Mouse (Mus musculus): ENCODE data around the gene Synrg. TPM values are rescaled to one million over a fixed set of nuclear protein-coding genes. Genes with fewer than 3 reads are reported as not detected.

Synrg gene
- polyA plus RNA-seq, 1 experiment from 2014 or later: 7.2 TPM

GRCm38 (mm10) chr11:83976236-83976977, 12.2 kb downstream of the Synrg start:
- Histone ChIP-seq H3K36me3 (ENCODE audit: control insufficient read depth, insufficient read depth, low read length) (peaks cover 19% of the 10 kb centered on the region), H3K4me2 (replicated peaks; ENCODE audit: low read depth) (no peak overlapping the region), H3K4me3 (ENCODE audit: low read depth, low read length) (no peak overlapping the region), H3K9ac (ENCODE audit: low read length) (no peak overlapping the region), H3K9me3 (ENCODE audit: control insufficient read depth, low read length) (no peaks in the 10 kb centered on the region), H3K27ac (replicated peaks) (no peak overlapping the region), H3K27me3 (ENCODE audit: control insufficient read depth, insufficient read depth, low read length) (no peaks in the 10 kb centered on the region), H3K4me1 (replicated peaks; ENCODE audit: control insufficient read depth, insufficient read depth) (no peaks in the 10 kb centered on the region)
- ATAC-seq (ENCODE audit: low FRiP score, low TSS enrichment) (no peak), DNase-seq (ENCODE audit: low spot score) (no peak)
- WGBS: 90% methylated on average over 13 of the region's 13 CpGs
- TF ChIP-seq EP300 (optimal IDR thresholded peaks at IDR 0.05): no peak
- TF ChIP-seq CTCF (IDR thresholded peaks at IDR 0.05; ENCODE audit: low read depth): no peak

- H3K27me3 ChIP-seq (ENCODE audit: control insufficient read depth, insufficient read depth, low read length): no peaks in the 10 kb centered on the region
- ATAC-seq (ENCODE audit: low FRiP score, low TSS enrichment) (no peak), DNase-seq (ENCODE audit: low spot score) (no peak)
- TF ChIP-seq EP300 (optimal IDR thresholded peaks at IDR 0.05): no peak
- TF ChIP-seq CTCF (IDR thresholded peaks at IDR 0.05; ENCODE audit: low read depth): no peak
- WGBS: 86% methylated on average over 2 of the region's 2 CpGs
- H3K9ac ChIP-seq (ENCODE audit: low read length): no peak overlapping the region
- H3K4me3 ChIP-seq (ENCODE audit: low read depth, low read length): no peak overlapping the region
- H3K4me1 ChIP-seq (replicated peaks; ENCODE audit: control insufficient read depth, insufficient read depth): no peaks in the 10 kb centered on the region
- no peak overlapping the region for H3K27ac ChIP-seq (replicated peaks)
- no peaks in the 10 kb centered on the region for H3K9me3 ChIP-seq (ENCODE audit: control insufficient read depth, low read length)
- H3K4me2 ChIP-seq (replicated peaks; ENCODE audit: low read depth): no peak overlapping the region
- H3K36me3 ChIP-seq (ENCODE audit: control insufficient read depth, insufficient read depth, low read length): peaks cover 22% of the 10 kb centered on the region
These were observed 13.6 kb downstream of the Synrg start for GRCm38 (mm10) chr11:83977810-83978209.

- TF ChIP-seq CTCF (IDR thresholded peaks at IDR 0.05; ENCODE audit: low read depth) (no peak), EP300 (optimal IDR thresholded peaks at IDR 0.05) (no peak)
- no peak for ATAC-seq (ENCODE audit: low FRiP score, low TSS enrichment)
- Histone ChIP-seq H3K9ac (ENCODE audit: low read length) (no peak overlapping the region), H3K27ac (replicated peaks) (no peak overlapping the region), H3K4me2 (replicated peaks; ENCODE audit: low read depth) (no peak overlapping the region), H3K36me3 (ENCODE audit: control insufficient read depth, insufficient read depth, low read length) (peaks cover 23% of the 10 kb centered on the region; the same call in 1 of the 2 replicates), H3K27me3 (ENCODE audit: control insufficient read depth, insufficient read depth, low read length) (no peaks in the 10 kb centered on the region), H3K4me1 (replicated peaks; ENCODE audit: control insufficient read depth, insufficient read depth) (no peaks in the 10 kb centered on the region), H3K9me3 (ENCODE audit: control insufficient read depth, low read length) (no peaks in the 10 kb centered on the region), H3K4me3 (ENCODE audit: low read depth, low read length) (no peak overlapping the region)
- WGBS: 91% methylated on average over 6 of the region's 6 CpGs
- no peak for DNase-seq (ENCODE audit: low spot score)
These were observed 15.8 kb downstream of the Synrg start for GRCm38 (mm10) chr11:83979992-83980391.

- no peak overlapping the region for H3K9ac ChIP-seq (ENCODE audit: low read length)
- H3K4me2 ChIP-seq (replicated peaks; ENCODE audit: low read depth): no peak overlapping the region
- no peaks in the 10 kb centered on the region for H3K27me3 ChIP-seq (ENCODE audit: control insufficient read depth, insufficient read depth, low read length)
- 85% methylated on average over 10 of the region's 10 CpGs for WGBS
- no peak overlapping the region for H3K4me3 ChIP-seq (ENCODE audit: low read depth, low read length)
- DNase-seq (ENCODE audit: low spot score) (no peak), ATAC-seq (ENCODE audit: low FRiP score, low TSS enrichment) (no peak)
- H3K4me1 ChIP-seq (replicated peaks; ENCODE audit: control insufficient read depth, insufficient read depth): no peaks in the 10 kb centered on the region
- no peak overlapping the region for H3K27ac ChIP-seq (replicated peaks)
- H3K9me3 ChIP-seq (ENCODE audit: control insufficient read depth, low read length): no peaks in the 10 kb centered on the region
- peaks cover 23% of the 10 kb centered on the region; the same call in 1 of the 2 replicates for H3K36me3 ChIP-seq (ENCODE audit: control insufficient read depth, insufficient read depth, low read length)
- no peak for TF ChIP-seq CTCF (IDR thresholded peaks at IDR 0.05; ENCODE audit: low read depth)
These were observed 17.1 kb downstream of the Synrg start for GRCm38 (mm10) chr11:83981338-83981737.

- ATAC-seq (ENCODE audit: low FRiP score, low TSS enrichment): no peak
- Histone ChIP-seq H3K4me2 (replicated peaks; ENCODE audit: low read depth) (no peak overlapping the region), H3K36me3 (ENCODE audit: control insufficient read depth, insufficient read depth, low read length) (peaks cover 9% of the 10 kb centered on the region), H3K4me3 (ENCODE audit: low read depth, low read length) (no peak overlapping the region), H3K4me1 (replicated peaks; ENCODE audit: control insufficient read depth, insufficient read depth) (no peaks in the 10 kb centered on the region), H3K27me3 (ENCODE audit: control insufficient read depth, insufficient read depth, low read length) (no peaks in the 10 kb centered on the region), H3K27ac (replicated peaks) (no peak overlapping the region), H3K9ac (ENCODE audit: low read length) (no peak overlapping the region), H3K9me3 (ENCODE audit: control insufficient read depth, low read length) (no peaks in the 10 kb centered on the region)
- TF ChIP-seq EP300 (optimal IDR thresholded peaks at IDR 0.05) (no peak), CTCF (IDR thresholded peaks at IDR 0.05; ENCODE audit: low read depth) (no peak)
- WGBS: 50% methylated on average over 4 of the region's 4 CpGs
- DNase-seq (ENCODE audit: low spot score): no peak
These were observed 27.5 kb downstream of the Synrg start for GRCm38 (mm10) chr11:83991701-83992100.

- DNase-seq (ENCODE audit: low spot score) (peak; percentile 53), ATAC-seq (ENCODE audit: low FRiP score, low TSS enrichment) (peak; percentile 72; the same call in 1 of the 2 replicates)
- H3K4me2 ChIP-seq (replicated peaks; ENCODE audit: low read depth): no peak overlapping the region
- no peak overlapping the region for H3K4me3 ChIP-seq (ENCODE audit: low read depth, low read length)
- 24% methylated on average over 2 of the region's 2 CpGs for WGBS
- H3K4me1 ChIP-seq (replicated peaks; ENCODE audit: control insufficient read depth, insufficient read depth): no peaks in the 10 kb centered on the region
- H3K36me3 ChIP-seq (ENCODE audit: control insufficient read depth, insufficient read depth, low read length): peaks cover 8% of the 10 kb centered on the region
- H3K27me3 ChIP-seq (ENCODE audit: control insufficient read depth, insufficient read depth, low read length): no peaks in the 10 kb centered on the region
- TF ChIP-seq CTCF (IDR thresholded peaks at IDR 0.05; ENCODE audit: low read depth) (no peak), EP300 (optimal IDR thresholded peaks at IDR 0.05) (no peak)
- peak overlapping the region; percentile 30; the same call in 1 of the 2 replicates for H3K27ac ChIP-seq (replicated peaks)
- H3K9ac ChIP-seq (ENCODE audit: low read length): no peak overlapping the region
- H3K9me3 ChIP-seq (ENCODE audit: control insufficient read depth, low read length): no peaks in the 10 kb centered on the region
These were observed 29.2 kb downstream of the Synrg start for GRCm38 (mm10) chr11:83993428-83993827.
